Mouse (Mus musculus) forebrain, embryonic 10.5 days (tissue): ENCODE data around the gene Rbmxl1. TPM values are rescaled to one million over a fixed set of nuclear protein-coding genes. Genes with fewer than 3 reads are reported as not detected.
"Not testable (repeated sequence)": the region's sequence is repeated elsewhere in the genome, so short reads cannot be mapped to it uniquely, and the experiment has no call there.

Source experiments
- DNase-seq: peaks from one replicate; pipeline ENCODE4 v3.0.0-alpha.2; 2017; ENCODE audit warnings: low spot score; ENCODE audit errors: extremely low spot score
- H3K27ac ChIP-seq: fragments of 300-500 bp; sonication (generic); 2 replicates; pipeline ENCODE4 v1.5.1; 2016; ENCODE audit warnings: mild to moderate bottlenecking
- H3K27me3 ChIP-seq: fragments of 300-500 bp; sonication (generic); 2 replicates; pipeline ENCODE4 v1.6.1; 2016; ENCODE audit warnings: mild to moderate bottlenecking; ENCODE audit not compliant: poor library complexity, severe bottlenecking
- H3K36me3 ChIP-seq: fragments of 300-500 bp; sonication (generic); replicated peaks from 2 replicates; pipeline ENCODE4 v1.6.1; 2016; ENCODE audit warnings: mild to moderate bottlenecking, moderate library complexity
- H3K4me1 ChIP-seq: fragments of 300-500 bp; sonication (generic); 2 replicates; pipeline ENCODE4 v1.6.1; 2016
- H3K4me3 ChIP-seq: fragments of 300-500 bp; sonication (generic); 2 replicates; pipeline ENCODE4 v1.5.1; 2016; ENCODE audit warnings: mild to moderate bottlenecking, moderate library complexity
- H3K9me3 ChIP-seq: fragments of 300-500 bp; sonication (generic); 2 replicates; pipeline ENCODE4 v1.6.1; 2016; ENCODE audit warnings: mild to moderate bottlenecking, moderate library complexity
- WGBS: fragments of 180-500 bp; shearing (Covaris S2); methylation state at CpG from one replicate; pipeline ENCODE4 v1.1.7; 2016; 5-methylcytosine and 5-hydroxymethylcytosine counted together
- polyA plus RNA-seq: library from polyadenylated mRNA; unstranded; fragments of >200 nt; fragmentation: Nextera tagmentation; extraction: Ambion mirVana; gene quantifications from 2 replicates; pipeline ENCODE4 v1.2.1, GENCODE M21; 2016

The Rbmxl1 gene
- polyA plus RNA-seq, 1 experiment from 2014 or later: 407 TPM

GRCm38 (mm10) chr8:78515132-78515531, 6.4 kb upstream of the Rbmxl1 start:
- no peak for DNase-seq
- Histone ChIP-seq H3K4me3 (no peak overlapping the region), H3K36me3 (peaks cover 35% of the 10 kb centered on the region), H3K27me3 (no peaks in the 10 kb centered on the region), H3K27ac (no peak overlapping the region), H3K4me1 (peaks cover 11% of the 10 kb centered on the region), H3K9me3 (no peaks in the 10 kb centered on the region)
- WGBS: 96% methylated on average over 3 of the region's 3 CpGs

GRCm38 (mm10) chr8:78514706-78515105, 6.0 kb upstream of the Rbmxl1 start:
- DNase-seq: no peak
- no peaks in the 10 kb centered on the region for H3K9me3 ChIP-seq
- H3K36me3 ChIP-seq: peaks cover 35% of the 10 kb centered on the region
- no peaks in the 10 kb centered on the region for H3K27me3 ChIP-seq
- H3K4me3 ChIP-seq: no peak overlapping the region
- no peak overlapping the region for H3K27ac ChIP-seq
- 85% methylated on average over 1 of the region's 1 CpGs for WGBS
- H3K4me1 ChIP-seq: peaks cover 14% of the 10 kb centered on the region

DNA sequence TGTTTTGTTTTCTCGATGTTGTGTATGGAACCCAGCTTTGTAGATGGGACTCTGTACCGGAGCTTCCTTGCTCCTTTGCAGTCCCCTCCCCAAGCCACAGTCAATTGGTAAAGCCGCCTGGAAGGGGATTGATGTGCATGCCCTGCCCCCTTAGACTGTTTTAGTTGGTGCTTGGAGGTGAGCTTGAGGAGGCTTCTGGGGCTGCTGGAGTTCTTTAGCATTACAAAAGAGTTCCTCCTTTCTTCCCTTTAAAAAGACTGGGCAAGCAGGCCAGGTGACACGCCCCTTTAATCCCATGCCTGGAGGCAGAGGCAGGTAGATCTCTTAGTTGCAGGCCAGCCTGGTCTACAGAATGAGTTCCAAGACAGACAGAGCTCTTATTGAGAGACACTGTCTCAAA, 4.4 kb upstream of the Rbmxl1 start:
- Histone ChIP-seq H3K4me3 (no peak overlapping the region), H3K27ac (no peak overlapping the region), H3K4me1 (peaks cover 14% of the 10 kb centered on the region), H3K27me3 (no peaks in the 10 kb centered on the region), H3K36me3 (peaks cover 33% of the 10 kb centered on the region), H3K9me3 (no peaks in the 10 kb centered on the region)
- DNase-seq: no peak
- WGBS: 87% methylated on average over 4 of the region's 4 CpGs

DNA sequence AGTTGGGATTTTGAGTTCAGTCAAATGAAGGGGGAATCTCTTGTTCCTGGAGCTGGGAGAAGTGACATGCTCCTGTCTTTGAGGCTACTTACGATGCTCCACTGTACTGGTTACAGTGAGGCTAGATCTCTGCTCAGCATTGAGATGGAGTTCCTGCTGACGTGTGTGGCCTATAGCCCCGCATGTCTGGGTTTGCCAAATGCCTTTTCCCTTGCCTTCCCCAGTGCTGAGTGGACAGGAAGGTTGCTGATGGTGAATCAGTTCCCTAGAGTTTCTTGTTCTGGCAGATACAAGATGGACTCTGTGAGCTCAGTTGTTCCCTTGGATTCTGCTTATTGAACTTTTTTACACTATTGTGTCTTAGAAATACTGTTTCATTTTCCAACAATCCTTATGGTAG, 2.2 kb upstream of the Rbmxl1 start:
- Histone ChIP-seq H3K4me3 (no peak overlapping the region; the same call in 1 of the 2 replicates), H3K4me1 (peaks cover 22% of the 10 kb centered on the region), H3K27me3 (no peaks in the 10 kb centered on the region), H3K36me3 (peaks cover 32% of the 10 kb centered on the region), H3K27ac (no peak overlapping the region), H3K9me3 (peaks cover 10% of the 10 kb centered on the region)
- no peak for DNase-seq
- WGBS: 70% methylated on average over 3 of the region's 3 CpGs

GRCm38 (mm10) chr8:78510094-78510493, 1.4 kb upstream of the Rbmxl1 start:
- peaks cover 10% of the 10 kb centered on the region for H3K9me3 ChIP-seq
- H3K27ac ChIP-seq: peak overlapping the region; percentile 100
- H3K27me3 ChIP-seq: no peaks in the 10 kb centered on the region
- no peak for DNase-seq
- peaks cover 22% of the 10 kb centered on the region for H3K4me1 ChIP-seq
- H3K4me3 ChIP-seq: peak overlapping the region; percentile 94
- H3K36me3 ChIP-seq: peaks cover 32% of the 10 kb centered on the region
- WGBS: under 1% methylated on average over 11 of the region's 11 CpGs

GRCm38 (mm10) chr8:78509273-78510031, 754 bp upstream of the Rbmxl1 start, which contains the start of gene Slc10a7:
Gene Slc10a7, plus strand, starts transcription at chr8:78509346.
- under 1% methylated on average over 51 of the region's 51 CpGs for WGBS
- peak; percentile 89 for DNase-seq
- no peaks in the 10 kb centered on the region for H3K27me3 ChIP-seq
- peaks cover 38% of the 10 kb centered on the region for H3K36me3 ChIP-seq
- peaks cover 16% of the 10 kb centered on the region for H3K9me3 ChIP-seq
- H3K27ac ChIP-seq: peak within 1 kb of the TSS; percentile 100
- H3K4me3 ChIP-seq: peak within 1 kb of the TSS; percentile 94
- peaks cover 22% of the 10 kb centered on the region for H3K4me1 ChIP-seq

GRCm38 (mm10) chr8:78507979-78508718, 549 bp downstream of the Rbmxl1 start:
- Histone ChIP-seq H3K27ac (peak overlapping the region; percentile 100), H3K36me3 (peaks cover 48% of the 10 kb centered on the region), H3K27me3 (no peaks in the 10 kb centered on the region), H3K4me1 (peaks cover 22% of the 10 kb centered on the region), H3K9me3 (peaks cover 18% of the 10 kb centered on the region), H3K4me3 (peak overlapping the region; percentile 94)
- DNase-seq: peak; percentile 69
- 1% methylated on average over 38 of the region's 38 CpGs for WGBS

GRCm38 (mm10) chr8:78502706-78503105, 6.0 kb downstream of the Rbmxl1 start:
- no peak for DNase-seq
- 75% methylated on average over 2 of the region's 2 CpGs for WGBS

GRCm38 (mm10) chr8:78496273-78496672, 12.4 kb downstream of the Rbmxl1 start:
- WGBS: 90% methylated on average over 3 of the region's 3 CpGs
- not testable (repeated sequence) for H3K4me1 ChIP-seq, H3K27me3 ChIP-seq, H3K27ac ChIP-seq, H3K4me3 ChIP-seq, H3K36me3 ChIP-seq, H3K9me3 ChIP-seq, DNase-seq

More at GRCm38 (mm10) chr8:78502706-78503105, 6.0 kb downstream of the Rbmxl1 start:
- peaks cover 47% of the 10 kb centered on the region for H3K36me3 ChIP-seq
- no peak overlapping the region for H3K4me3 ChIP-seq
- no peaks in the 10 kb centered on the region for H3K27me3 ChIP-seq
- H3K9me3 ChIP-seq: peaks cover 18% of the 10 kb centered on the region
- H3K4me1 ChIP-seq: peaks cover 6% of the 10 kb centered on the region; the same call in 1 of the 2 replicates
- no peak overlapping the region for H3K27ac ChIP-seq

DNA sequence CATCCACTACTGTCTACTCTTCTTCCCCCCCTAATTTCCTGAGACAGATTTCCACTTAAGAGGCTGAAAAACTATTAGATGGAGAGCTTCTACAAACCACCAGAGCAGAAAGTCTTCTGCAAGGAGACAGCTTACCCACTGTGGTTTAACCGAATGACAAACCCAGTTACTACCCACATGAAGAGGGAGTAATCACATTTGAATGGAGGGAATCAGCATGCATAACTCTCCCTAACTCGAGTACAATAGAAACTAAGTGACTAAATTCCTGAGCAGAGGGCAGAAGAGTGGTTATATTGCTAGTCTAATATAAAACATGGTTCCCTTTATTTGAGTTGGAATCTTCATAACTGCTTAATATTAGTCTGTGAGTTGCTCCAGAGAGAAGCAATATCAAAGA, 15.7 kb downstream of the Rbmxl1 start:
- Histone ChIP-seq H3K27ac (no peak overlapping the region), H3K4me3 (no peak overlapping the region), H3K4me1 (no peaks in the 10 kb centered on the region), H3K27me3 (no peaks in the 10 kb centered on the region), H3K9me3 (no peaks in the 10 kb centered on the region; the same call in 1 of the 2 replicates), H3K36me3 (no peaks in the 10 kb centered on the region)
- no peak for DNase-seq
- WGBS: 41% methylated on average over 2 of the region's 2 CpGs

GRCm38 (mm10) chr8:78489733-78490132, 19.0 kb downstream of the Rbmxl1 start:
- Histone ChIP-seq H3K27ac (no peak overlapping the region), H3K4me3 (no peak overlapping the region), H3K36me3 (no peaks in the 10 kb centered on the region), H3K4me1 (no peaks in the 10 kb centered on the region), H3K27me3 (no peaks in the 10 kb centered on the region), H3K9me3 (no peaks in the 10 kb centered on the region)
- 85% methylated on average over 3 of the region's 3 CpGs for WGBS
- DNase-seq: no peak

DNA sequence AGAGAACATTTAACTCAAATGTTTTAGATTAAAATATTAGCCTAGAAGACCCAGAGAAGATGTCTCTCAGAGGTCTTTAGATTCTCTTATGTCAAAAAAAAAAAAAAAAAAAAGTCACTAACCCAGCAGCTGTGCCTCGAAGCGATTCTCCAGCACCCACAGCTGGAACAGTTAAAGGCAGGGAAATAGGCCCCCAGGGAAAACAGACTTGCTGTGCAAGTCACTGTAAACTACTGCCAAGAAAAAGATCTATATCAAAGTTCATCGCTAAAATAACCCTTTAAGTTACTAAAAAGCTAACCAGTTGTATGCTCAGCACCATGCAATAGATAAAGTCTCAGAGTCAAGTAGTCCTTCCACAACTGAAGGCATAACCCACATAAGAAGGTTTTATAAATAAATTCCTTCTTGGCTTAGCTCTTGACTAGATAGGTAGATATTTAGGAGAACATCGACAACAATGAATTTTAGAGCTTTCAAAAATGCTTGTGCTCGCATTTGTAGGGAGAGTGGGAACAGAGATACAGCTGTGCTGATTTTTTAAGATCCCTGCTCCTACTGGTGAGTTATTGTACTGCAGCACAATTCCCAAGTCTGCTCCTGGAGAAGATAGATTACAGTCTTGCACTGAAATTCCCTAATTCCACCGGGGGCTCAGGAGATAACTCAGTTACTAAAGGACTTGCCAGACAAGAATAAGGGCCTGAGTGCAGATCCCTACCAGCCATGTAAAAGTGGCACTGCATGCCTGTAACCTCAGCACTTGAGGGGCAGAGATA, 31.5 kb downstream of the Rbmxl1 start:
- Histone ChIP-seq H3K27me3 (no peaks in the 10 kb centered on the region), H3K4me1 (no peaks in the 10 kb centered on the region), H3K9me3 (no peaks in the 10 kb centered on the region), H3K36me3 (no peaks in the 10 kb centered on the region), H3K27ac (no peak overlapping the region), H3K4me3 (no peak overlapping the region)
- 62% methylated on average over 6 of the region's 6 CpGs for WGBS
- no peak for DNase-seq
